Mouse (Mus musculus): ENCODE data around the gene Grik1. TPM values are rescaled to one million over a fixed set of nuclear protein-coding genes. Genes with fewer than 3 reads are reported as not detected.

Grik1 gene
- polyA plus RNA-seq, 1 experiment, result not detected

DNA sequence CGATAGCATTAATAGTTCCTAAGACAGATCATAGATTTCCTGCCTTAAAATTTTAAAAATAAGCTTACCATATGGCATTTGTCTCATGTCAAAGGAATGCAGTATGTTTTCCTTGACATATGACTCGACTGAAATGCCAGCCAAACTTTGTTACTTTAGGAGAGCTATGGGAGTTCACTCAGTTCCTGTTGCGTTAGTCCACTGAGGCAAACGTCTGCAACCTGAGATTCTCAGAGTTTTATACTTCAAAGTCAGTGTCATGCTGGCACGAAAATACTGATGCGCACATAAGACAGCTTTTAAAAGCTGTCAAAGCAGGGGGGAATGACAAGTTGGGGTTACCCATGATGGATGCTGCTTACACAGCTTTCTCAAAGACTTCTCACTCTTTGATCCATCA, 247.6 kb downstream of the Grik1 start:
- TF ChIP-seq CTCF (IDR thresholded peaks at IDR 0.05; ENCODE audit: insufficient read depth, low read depth, low read length) (no peak), POLR2A (IDR thresholded peaks at IDR 0.05; ENCODE audit: insufficient read depth, low read depth, low read length) (no peak)
- Histone ChIP-seq H3K4me1 (ENCODE audit: control insufficient read depth, insufficient read depth, low read length) (no peaks in the 10 kb centered on the region), H3K27ac (ENCODE audit: insufficient read depth, low read depth, low read length) (no peak overlapping the region), H3K4me3 (ENCODE audit: insufficient read depth, low read depth, low read length) (no peak overlapping the region)
- 86% methylated on average over 6 of the region's 6 CpGs for WGBS

GRCm38 (mm10) chr16:88038503-88039091, 251.5 kb downstream of the Grik1 start:
- WGBS, result 71% methylated on average over 11 of the region's 11 CpGs
- Histone ChIP-seq H3K4me3 (ENCODE audit: insufficient read depth, low read depth, low read length) (no peak overlapping the region), H3K4me1 (ENCODE audit: control insufficient read depth, insufficient read depth, low read length) (no peaks in the 10 kb centered on the region), H3K27ac (ENCODE audit: insufficient read depth, low read depth, low read length) (no peak overlapping the region)
- TF ChIP-seq CTCF (IDR thresholded peaks at IDR 0.05; ENCODE audit: insufficient read depth, low read depth, low read length), result no peak
- no peak for TF ChIP-seq POLR2A (IDR thresholded peaks at IDR 0.05; ENCODE audit: insufficient read depth, low read depth, low read length)

- no peak overlapping the region for H3K4me3 ChIP-seq (ENCODE audit: insufficient read depth, low read depth, low read length)
- H3K4me1 ChIP-seq (ENCODE audit: control insufficient read depth, insufficient read depth, low read length), result no peaks in the 10 kb centered on the region
- TF ChIP-seq CTCF (IDR thresholded peaks at IDR 0.05; ENCODE audit: insufficient read depth, low read depth, low read length) (no peak), POLR2A (IDR thresholded peaks at IDR 0.05; ENCODE audit: insufficient read depth, low read depth, low read length) (no peak)
- 32% methylated on average over 2 of the region's 2 CpGs for WGBS
- H3K27ac ChIP-seq (ENCODE audit: insufficient read depth, low read depth, low read length), result no peak overlapping the region
Measured at GRCm38 (mm10) chr16:87988805-87989204, 301.3 kb downstream of the Grik1 start.

- Histone ChIP-seq H3K4me1 (ENCODE audit: control insufficient read depth, insufficient read depth, low read length) (no peaks in the 10 kb centered on the region), H3K4me3 (ENCODE audit: insufficient read depth, low read depth, low read length) (no peak overlapping the region), H3K27ac (ENCODE audit: insufficient read depth, low read depth, low read length) (no peak overlapping the region)
- TF ChIP-seq CTCF (IDR thresholded peaks at IDR 0.05; ENCODE audit: insufficient read depth, low read depth, low read length) (no peak), POLR2A (IDR thresholded peaks at IDR 0.05; ENCODE audit: insufficient read depth, low read depth, low read length) (no peak)
Measured at GRCm38 (mm10) chr16:87984201-87984870, 305.7 kb downstream of the Grik1 start.

DNA sequence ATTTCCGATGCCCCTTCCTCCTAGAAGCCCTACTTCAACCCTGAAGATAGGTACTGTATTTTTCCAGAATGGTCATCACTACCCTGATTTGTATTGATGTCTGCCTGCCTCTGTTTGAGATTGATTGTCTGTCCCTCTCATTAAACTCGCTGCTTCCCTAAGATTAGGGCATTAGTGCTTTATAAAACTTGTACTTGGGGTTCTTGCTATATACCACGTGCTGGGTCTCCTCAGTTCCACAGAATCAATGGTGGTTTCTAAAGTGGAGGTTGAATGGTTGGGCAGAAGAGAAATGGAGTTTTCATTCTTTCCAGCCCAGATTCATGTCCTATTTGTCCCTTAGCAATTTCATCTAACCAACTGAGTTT, 316.0 kb downstream of the Grik1 start:
- H3K27ac ChIP-seq (ENCODE audit: insufficient read depth, low read depth, low read length), result no peak overlapping the region
- H3K4me1 ChIP-seq (ENCODE audit: control insufficient read depth, insufficient read depth, low read length), result no peaks in the 10 kb centered on the region
- no peak for TF ChIP-seq CTCF (IDR thresholded peaks at IDR 0.05; ENCODE audit: insufficient read depth, low read depth, low read length)
- no peak for TF ChIP-seq POLR2A (IDR thresholded peaks at IDR 0.05; ENCODE audit: insufficient read depth, low read depth, low read length)
- 55% methylated on average over 3 of the region's 3 CpGs for WGBS
- no peak overlapping the region for H3K4me3 ChIP-seq (ENCODE audit: insufficient read depth, low read depth, low read length)

GRCm38 (mm10) chr16:87973394-87974075, 316.5 kb downstream of the Grik1 start:
- H3K4me3 ChIP-seq (ENCODE audit: insufficient read depth, low read depth, low read length), result no peak overlapping the region
- TF ChIP-seq POLR2A (IDR thresholded peaks at IDR 0.05; ENCODE audit: insufficient read depth, low read depth, low read length) (no peak), CTCF (IDR thresholded peaks at IDR 0.05; ENCODE audit: insufficient read depth, low read depth, low read length) (no peak)
- WGBS, result 44% methylated on average over 2 of the region's 2 CpGs
- H3K27ac ChIP-seq (ENCODE audit: insufficient read depth, low read depth, low read length), result no peak overlapping the region
- no peaks in the 10 kb centered on the region for H3K4me1 ChIP-seq (ENCODE audit: control insufficient read depth, insufficient read depth, low read length)

GRCm38 (mm10) chr16:87971911-87972310, 318.2 kb downstream of the Grik1 start:
- Histone ChIP-seq H3K4me3 (ENCODE audit: insufficient read depth, low read depth, low read length) (no peak overlapping the region), H3K27ac (ENCODE audit: insufficient read depth, low read depth, low read length) (no peak overlapping the region), H3K4me1 (ENCODE audit: control insufficient read depth, insufficient read depth, low read length) (no peaks in the 10 kb centered on the region)
- 62% methylated on average over 6 of the region's 6 CpGs for WGBS
- TF ChIP-seq CTCF (IDR thresholded peaks at IDR 0.05; ENCODE audit: insufficient read depth, low read depth, low read length) (no peak), POLR2A (IDR thresholded peaks at IDR 0.05; ENCODE audit: insufficient read depth, low read depth, low read length) (no peak)

DNA sequence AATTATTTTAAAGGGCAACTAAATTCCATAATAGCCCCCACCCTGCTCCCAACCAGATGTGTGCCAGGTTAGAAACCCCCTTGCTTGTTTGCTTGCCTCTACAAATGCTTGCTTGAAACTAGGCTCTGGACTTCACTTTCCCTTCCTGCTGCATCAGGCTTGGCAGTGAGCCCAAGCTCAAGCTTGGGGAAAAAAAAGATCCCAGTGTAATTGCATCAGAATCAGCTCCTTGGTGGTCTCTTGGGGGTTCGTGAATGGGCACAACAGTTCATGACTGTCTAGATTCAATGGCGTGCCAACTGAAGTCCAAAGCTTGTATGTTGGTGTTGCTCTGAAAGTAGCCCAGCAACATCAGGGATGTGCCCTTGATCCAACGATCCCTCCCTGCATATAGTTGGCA, 320.1 kb downstream of the Grik1 start:
- Histone ChIP-seq H3K4me3 (ENCODE audit: insufficient read depth, low read depth, low read length) (no peak overlapping the region), H3K4me1 (ENCODE audit: control insufficient read depth, insufficient read depth, low read length) (no peaks in the 10 kb centered on the region), H3K27ac (ENCODE audit: insufficient read depth, low read depth, low read length) (no peak overlapping the region)
- WGBS, result 38% methylated on average over 3 of the region's 3 CpGs
- TF ChIP-seq CTCF (IDR thresholded peaks at IDR 0.05; ENCODE audit: insufficient read depth, low read depth, low read length) (no peak), POLR2A (IDR thresholded peaks at IDR 0.05; ENCODE audit: insufficient read depth, low read depth, low read length) (no peak)

DNA sequence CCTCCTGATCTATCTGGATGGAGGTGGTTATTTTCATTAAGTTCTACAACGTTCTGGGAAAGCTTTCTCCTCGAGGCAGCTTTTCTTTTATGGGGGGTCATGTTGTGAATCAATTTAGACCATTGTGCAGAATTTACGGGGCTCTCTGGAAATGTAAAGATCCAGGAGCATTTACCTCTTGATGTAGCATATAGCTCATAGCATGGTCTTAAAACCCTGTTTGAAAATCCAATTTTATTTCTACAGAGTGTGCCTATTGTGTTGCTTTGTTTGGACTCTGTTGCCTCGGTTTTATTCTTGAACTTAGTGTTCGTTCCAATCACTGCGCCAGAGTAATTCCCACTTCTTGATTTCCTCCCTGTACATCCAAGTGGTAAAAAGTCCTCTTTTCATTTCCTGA, 328.6 kb downstream of the Grik1 start:
- Histone ChIP-seq H3K4me1 (ENCODE audit: control insufficient read depth, insufficient read depth, low read length) (no peaks in the 10 kb centered on the region), H3K27ac (ENCODE audit: insufficient read depth, low read depth, low read length) (no peak overlapping the region), H3K4me3 (ENCODE audit: insufficient read depth, low read depth, low read length) (no peak overlapping the region)
- 48% methylated on average over 6 of the region's 6 CpGs for WGBS
- TF ChIP-seq CTCF (IDR thresholded peaks at IDR 0.05; ENCODE audit: insufficient read depth, low read depth, low read length) (no peak), POLR2A (IDR thresholded peaks at IDR 0.05; ENCODE audit: insufficient read depth, low read depth, low read length) (no peak)
